Mouse (Mus musculus): ENCODE measurements at regions not wholly inside any gene's neighbourhood (a gene's known extent, or its start where the extent isn't known, plus 50 kb on each side); places are given as distances from the start of the nearest gene placed in this dataset.
"Not testable (repeated sequence)": the region's sequence is repeated elsewhere in the genome, so short reads cannot be mapped to it uniquely, and the experiment has no call there.

- peak; percentile 5 to 20 for DNase-seq
Observed at GRCm38 (mm10) chr1:95397188-95397587, 83.8 kb downstream of the Fam174a start.

DNA sequence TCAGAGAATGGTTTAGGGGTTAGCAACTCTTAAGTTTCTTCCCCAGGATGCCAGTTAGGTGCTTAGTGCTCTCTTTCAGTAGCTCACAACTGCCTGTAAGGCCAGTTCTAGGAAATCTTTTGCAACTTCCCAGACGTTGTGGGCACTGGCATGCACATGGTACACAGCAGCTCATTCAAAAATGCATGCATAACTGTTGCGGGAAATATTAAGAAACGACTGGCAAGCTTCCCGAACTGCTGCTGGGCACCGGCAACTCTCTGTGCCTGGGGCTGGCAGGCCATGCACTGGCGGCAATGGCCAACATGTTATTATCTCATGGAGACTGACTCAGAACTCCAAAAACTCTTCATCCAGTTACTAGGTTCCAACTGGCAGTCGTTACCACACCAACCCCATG lies 86.3 kb downstream of the Fam174a start:
- no peak for DNase-seq

DNA sequence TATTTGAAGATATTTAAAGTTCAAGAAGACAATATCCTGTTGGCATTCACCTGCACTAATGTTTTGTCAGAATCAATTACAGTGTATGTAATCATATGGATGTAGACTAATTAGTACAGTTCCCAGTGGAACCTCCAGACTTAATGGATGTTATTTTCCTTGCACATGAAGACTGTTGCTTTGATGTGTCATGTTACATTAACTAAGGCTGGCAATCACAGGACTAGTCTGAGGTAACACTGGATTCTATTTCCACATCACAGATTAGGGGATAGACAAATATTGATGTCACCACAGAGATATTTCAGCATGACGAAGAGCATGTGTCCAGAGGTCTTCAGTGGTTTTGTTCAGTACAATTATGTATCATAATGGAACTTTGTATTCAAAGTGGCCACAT lies 108.8 kb downstream of the Fam174a start:
- no peak for DNase-seq

GRCm38 (mm10) chr1:95425420-95425819 lies 112.0 kb downstream of the Fam174a start:
- no peak for DNase-seq

DNA sequence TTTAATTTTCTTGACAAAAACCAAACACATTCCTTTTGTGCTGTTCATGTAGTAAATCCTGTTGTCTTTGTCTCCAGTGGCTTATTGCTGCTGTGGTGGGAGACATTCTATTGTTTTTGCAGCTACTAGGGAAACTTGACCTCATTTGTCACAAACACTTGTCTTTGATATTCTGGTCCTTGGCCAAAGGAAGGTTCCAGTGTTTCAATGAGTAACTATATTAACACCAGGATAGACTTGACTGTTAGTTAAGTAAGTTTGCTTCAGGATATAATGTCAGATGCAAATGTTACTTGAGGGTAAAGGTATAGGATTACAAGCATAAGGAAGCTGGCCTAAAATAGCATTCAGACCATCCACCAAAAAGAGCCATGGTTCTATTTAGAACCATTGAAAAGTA lies 123.7 kb downstream of the Fam174a start:
- DNase-seq: peak in 1 of 2 experiments; percentile 6

- no peak for DNase-seq
Observed at GRCm38 (mm10) chr1:95445541-95445940, 132.1 kb downstream of the Fam174a start.

- DNase-seq: no peak
Observed at GRCm38 (mm10) chr1:95448962-95449558, 135.6 kb downstream of the Fam174a start.

DNA sequence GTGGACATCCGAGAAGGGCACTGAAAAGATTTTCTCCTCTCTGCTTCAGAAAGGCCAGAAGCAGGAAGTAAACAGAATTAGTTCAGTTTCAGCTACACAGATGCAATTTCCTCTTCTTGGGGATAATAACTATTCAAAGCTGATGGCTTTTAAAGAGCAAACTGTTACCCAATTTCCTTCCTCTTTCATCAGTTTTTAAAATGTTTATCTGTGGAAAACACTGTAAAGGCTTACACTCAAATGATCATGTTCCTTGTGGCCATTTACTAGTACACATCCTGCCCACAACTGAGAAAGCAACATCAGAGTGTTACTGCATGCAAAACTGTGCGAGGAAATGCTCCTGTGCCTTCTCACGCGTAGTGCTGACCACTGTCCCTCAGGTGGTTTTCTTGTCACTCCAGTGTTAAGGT lies 137.5 kb downstream of the Fam174a start:
- DNase-seq: no peak

DNA sequence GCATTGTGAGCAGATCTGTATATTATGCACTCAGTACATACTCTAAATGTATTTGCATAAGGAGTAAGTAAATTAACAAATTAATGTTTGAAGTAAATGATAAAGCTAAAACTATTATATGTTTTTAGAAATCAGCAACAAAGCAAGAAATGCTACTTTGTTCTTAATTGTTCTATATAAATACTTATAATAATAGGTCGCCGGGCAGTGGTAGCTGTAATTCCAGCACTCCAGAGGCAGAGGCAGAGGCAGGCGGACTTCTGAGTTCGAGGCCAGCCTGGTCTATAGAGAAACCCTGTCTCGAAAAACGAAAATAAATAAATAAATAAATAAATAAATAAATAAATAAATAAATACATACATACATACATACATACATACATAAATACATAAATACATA lies 138.3 kb downstream of the Fam174a start:
- DNase-seq: peak; percentile 44 to 67

GRCm38 (mm10) chr1:95454246-95454645 lies 140.8 kb downstream of the Fam174a start:
- peak in 1 of 2 experiments; percentile 4 for DNase-seq

DNA sequence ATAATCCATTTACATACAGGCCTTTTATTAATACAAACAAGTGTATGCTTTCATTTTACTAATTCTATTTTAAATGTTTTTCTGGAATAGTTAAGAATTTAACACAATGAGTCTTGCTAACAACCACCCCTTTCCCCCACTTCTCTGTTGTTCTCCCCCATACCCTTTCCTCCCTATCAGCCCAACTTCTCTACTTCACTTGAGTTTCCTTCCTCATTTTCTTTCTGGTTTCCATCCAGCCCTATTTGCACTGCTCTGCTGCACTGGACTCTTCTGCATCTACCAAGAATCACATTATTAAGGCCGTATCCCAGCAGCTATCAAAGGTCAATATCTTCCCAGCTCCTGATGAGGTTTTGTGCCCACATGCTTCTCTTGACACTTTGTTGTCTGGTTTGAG lies 145.9 kb downstream of the Fam174a start:
- no peak for DNase-seq

GRCm38 (mm10) chr1:95468095-95468494 lies 154.7 kb downstream of the Fam174a start:
- no peak for DNase-seq

DNA sequence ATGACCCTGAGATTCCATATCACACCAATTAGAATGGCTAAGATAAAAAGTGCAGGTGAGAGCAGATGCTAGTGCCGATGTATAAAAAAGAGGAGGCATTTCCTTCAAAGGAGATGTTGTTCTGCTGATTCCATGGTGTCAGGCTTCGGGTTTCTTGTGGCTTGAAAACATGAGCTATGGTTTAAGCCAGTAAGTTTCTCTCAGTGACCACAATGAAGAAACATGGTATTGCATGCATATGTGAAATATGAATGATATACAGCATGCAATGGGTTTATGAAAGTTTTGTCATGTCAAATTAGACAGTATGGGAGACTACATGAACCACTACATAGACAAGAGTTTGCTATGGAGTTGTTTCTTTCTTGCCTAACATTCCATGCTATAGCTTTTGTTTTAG lies 155.3 kb downstream of the Fam174a start:
- DNase-seq: no peak

GRCm38 (mm10) chr1:95470491-95470890 lies 157.1 kb downstream of the Fam174a start:
- no peak for DNase-seq

GRCm38 (mm10) chr1:95493004-95493403 lies 174.4 kb downstream of the St8sia4 start:
- DNase-seq: no peak

GRCm38 (mm10) chr1:95500671-95501070 lies 166.7 kb downstream of the St8sia4 start:
- not testable (repeated sequence) for DNase-seq

DNA sequence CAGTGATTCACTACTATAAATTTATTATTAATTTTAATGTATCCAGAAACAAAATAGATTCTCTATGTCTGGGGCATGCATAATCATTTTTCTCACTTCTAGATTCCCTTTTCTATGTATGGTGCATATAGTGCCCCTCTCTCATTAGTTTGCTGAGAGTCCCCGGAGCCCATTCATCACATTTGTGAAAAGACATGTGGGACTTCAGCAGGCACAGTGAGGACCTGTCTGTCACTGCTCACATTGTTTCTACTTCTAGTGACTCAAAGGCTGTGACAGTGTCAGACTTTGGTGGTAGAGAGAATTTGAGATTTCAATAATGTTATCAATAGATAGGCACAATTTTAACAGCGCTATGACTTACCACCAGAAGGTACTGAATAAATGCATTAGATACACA lies 158.7 kb downstream of the St8sia4 start:
- DNase-seq: no peak

- no peak for DNase-seq
Observed at GRCm38 (mm10) chr1:95528726-95529125, 138.6 kb downstream of the St8sia4 start.

GRCm38 (mm10) chr1:95531017-95531416 lies 136.4 kb downstream of the St8sia4 start:
- DNase-seq: no peak

All from kidney, postnatal 36 days (tissue).